Mouse (Mus musculus) T-helper 1 cell (primary cell): ENCODE data around the gene Hic1.

Experiments used
- in situ Hi-C: fragments of 300-600 bp; cut with MboI, MseI; formaldehyde crosslinking; loops from one replicate; pipeline ENCODE4 v1.15.1; 2025; ENCODE audit warnings: high pct_unique_total_duplicates

The Hic1 gene

GRCm38 (mm10) chr11:75193256-75194071 is 24.1 kb upstream of the Hic1 start, which contains the start of gene Rtn4rl1:
Rtn4rl1 (plus strand) TSS chr11:75193783.
- in situ Hi-C loops, result loop anchor here (5.0 kb wide), 1 partner anchor 89 kb away; no protein-coding TSS in a partner anchor

GRCm38 (mm10) chr11:75192336-75193214 is 23.3 kb upstream of the Hic1 start:
- in situ Hi-C loops, result loop anchor here (5.0 kb wide), 1 partner anchor 90 kb away; no protein-coding TSS in a partner anchor

GRCm38 (mm10) chr11:75191841-75192240 is 22.5 kb upstream of the Hic1 start:
- in situ Hi-C loops, result loop anchor here (5.0 kb wide), 1 partner anchor 90 kb away; no protein-coding TSS in a partner anchor

- in situ Hi-C loops, result loop anchor here (5.0 kb wide), 1 partner anchor 91 kb away; no protein-coding TSS in a partner anchor
Observed at GRCm38 (mm10) chr11:75190905-75191441, 21.7 kb upstream of the Hic1 start, which contains the start of gene Dph1. Dph1 (minus strand) TSS chr11:75191241.

GRCm38 (mm10) chr11:75190371-75190724 is 21.0 kb upstream of the Hic1 start:
- in situ Hi-C loops, result loop anchor here (5.0 kb wide), 1 partner anchor 92 kb away; no protein-coding TSS in a partner anchor

- in situ Hi-C loops, result loop anchor here (5.0 kb wide), 1 partner anchor 92 kb away; no protein-coding TSS in a partner anchor
Observed at GRCm38 (mm10) chr11:75189713-75190370, 20.5 kb upstream of the Hic1 start.

GRCm38 (mm10) chr11:75184986-75185385 is 15.7 kb upstream of the Hic1 start:
- in situ Hi-C loops, result no loop called here

- in situ Hi-C loops, result no loop called here
Observed at GRCm38 (mm10) chr11:75184573-75184972, 15.3 kb upstream of the Hic1 start.

GRCm38 (mm10) chr11:75183917-75184570 is 14.7 kb upstream of the Hic1 start:
- in situ Hi-C loops, result no loop called here

- in situ Hi-C loops, result no loop called here
Observed at GRCm38 (mm10) chr11:75178672-75179208, 9.4 kb upstream of the Hic1 start, which contains the start of gene Ovca2. Ovca2 (minus strand) TSS chr11:75178835.

- in situ Hi-C loops, result no loop called here
Observed at GRCm38 (mm10) chr11:75178011-75178410, 8.7 kb upstream of the Hic1 start.

- in situ Hi-C loops, result loop anchor here (5.0 kb wide), 1 partner anchor 337 kb away; no protein-coding TSS in a partner anchor
Observed at GRCm38 (mm10) chr11:75174574-75174973, 5.3 kb upstream of the Hic1 start.

GRCm38 (mm10) chr11:75173799-75174165 is 4.5 kb upstream of the Hic1 start:
- in situ Hi-C loops, result loop anchor here (5.0 kb wide), 1 partner anchor 336 kb away; no protein-coding TSS in a partner anchor

- in situ Hi-C loops, result loop anchor here (5.0 kb wide), 1 partner anchor 336 kb away; no protein-coding TSS in a partner anchor
Observed at GRCm38 (mm10) chr11:75173095-75173798, 3.9 kb upstream of the Hic1 start.

- in situ Hi-C loops, result loop anchor here (5.0 kb wide), 1 partner anchor 335 kb away; no protein-coding TSS in a partner anchor
Observed at GRCm38 (mm10) chr11:75172151-75173094, 3.1 kb upstream of the Hic1 start.

GRCm38 (mm10) chr11:75171186-75171865 is 2.0 kb upstream of the Hic1 start:
- in situ Hi-C loops, result loop anchor here (5.0 kb wide), 1 partner anchor 334 kb away; no protein-coding TSS in a partner anchor

- in situ Hi-C loops, result loop anchor here (5.0 kb wide), 1 partner anchor 333 kb away; no protein-coding TSS in a partner anchor
Observed at GRCm38 (mm10) chr11:75170136-75170751, 925 bp upstream of the Hic1 start.
